Mouse (Mus musculus): ENCODE measurements around the gene Gm20388.
A peak's percentile ranks its signal among the peaks of the same experiment; 100 is the strongest.

Gene Gm20388

DNA sequence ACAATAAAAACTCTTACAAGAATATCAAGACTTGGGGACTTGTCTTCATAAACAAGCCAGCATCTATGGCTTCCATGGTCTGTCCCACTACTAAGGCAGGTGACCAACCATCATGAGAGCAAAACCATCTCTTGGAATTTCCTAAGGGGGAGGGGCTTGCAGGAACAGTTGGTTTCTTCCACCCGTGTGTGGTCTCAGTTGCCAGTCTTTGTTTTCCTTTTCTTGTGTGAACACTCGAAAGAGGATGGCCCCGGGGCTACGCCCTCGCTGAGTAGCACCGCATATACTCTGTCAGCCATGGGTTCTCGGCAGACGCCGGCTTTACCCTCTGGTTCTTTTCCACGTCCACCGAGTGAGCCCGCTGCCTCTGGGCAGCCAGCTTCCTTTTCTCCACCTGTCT lies 3931.4 kb downstream of the Gm20388 start:
- no peak for DNase-seq (ENCODE audit: low spot score)

DNA sequence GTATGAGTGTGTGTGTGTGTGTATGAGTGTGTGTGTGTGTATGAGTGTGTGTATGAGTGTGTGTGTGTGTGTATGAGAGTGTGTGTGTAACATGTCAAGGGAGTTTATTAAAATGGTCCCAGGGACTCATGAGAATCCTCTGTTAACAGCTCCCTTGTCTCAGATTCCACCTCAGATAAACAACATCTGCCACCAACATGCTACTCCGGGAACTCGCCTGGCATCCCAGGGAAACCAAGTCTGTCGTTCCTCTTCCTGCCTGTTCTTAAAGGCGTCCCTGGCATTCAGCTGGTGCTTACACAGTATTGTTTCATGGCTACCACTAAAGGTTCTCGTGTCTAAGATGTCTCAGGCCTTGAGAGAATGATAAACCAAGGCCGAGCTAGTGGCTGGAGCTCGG lies 3933.7 kb downstream of the Gm20388 start:
- DNase-seq (ENCODE audit: low spot score), result no peak

- DNase-seq (ENCODE audit: low spot score), result no peak
These were observed 3934.5 kb downstream of the Gm20388 start for GRCm38 (mm10) chr8:123845114-123845513.

GRCm38 (mm10) chr8:123845991-123846390 lies 3935.3 kb downstream of the Gm20388 start:
- DNase-seq (ENCODE audit: low spot score), result no peak

DNA sequence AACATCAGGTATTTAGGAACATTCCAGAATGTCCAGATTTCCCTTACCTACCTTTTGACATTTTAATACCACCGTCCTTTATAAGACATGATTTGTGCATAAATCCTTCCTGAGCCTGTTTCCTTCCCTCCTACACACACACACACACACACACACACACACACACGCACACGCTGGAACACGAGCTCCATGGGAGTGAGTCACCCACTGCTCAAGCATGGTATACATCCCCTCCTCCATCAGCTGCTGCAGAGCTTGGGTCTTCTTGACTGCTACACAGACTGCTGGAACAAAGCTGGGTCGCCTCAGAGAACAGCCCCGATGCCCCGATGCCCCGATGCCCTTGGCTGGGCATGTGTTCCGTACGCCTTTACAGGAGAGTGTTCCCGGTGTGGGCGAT lies 3935.9 kb downstream of the Gm20388 start:
- no peak for DNase-seq (ENCODE audit: low spot score)

- DNase-seq (ENCODE audit: low spot score), result no peak
These were observed 3936.9 kb downstream of the Gm20388 start for GRCm38 (mm10) chr8:123847546-123847945.

DNA sequence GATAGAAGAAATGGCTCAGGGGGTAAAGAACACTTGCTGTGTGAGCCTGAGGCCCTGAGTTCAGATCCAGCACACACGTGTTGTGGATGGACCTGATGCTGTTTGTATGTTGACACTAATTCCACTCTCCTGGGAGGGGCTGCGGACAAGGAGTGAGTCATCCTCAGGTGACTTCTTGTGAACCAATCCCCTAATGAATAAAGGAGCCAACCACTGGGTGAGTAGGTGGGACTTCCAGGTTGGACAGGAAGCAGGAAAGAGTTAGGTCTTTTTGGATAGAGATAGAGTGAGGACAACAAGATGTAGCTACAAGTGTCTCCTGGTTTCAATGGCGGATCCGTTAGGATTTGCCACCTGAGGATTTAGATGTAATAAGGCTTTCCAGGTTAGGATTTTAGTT lies 3938.7 kb downstream of the Gm20388 start:
- no peak for DNase-seq (ENCODE audit: low spot score)

GRCm38 (mm10) chr8:123851590-123851989 lies 3940.9 kb downstream of the Gm20388 start:
- DNase-seq (ENCODE audit: low spot score), result no peak

DNA sequence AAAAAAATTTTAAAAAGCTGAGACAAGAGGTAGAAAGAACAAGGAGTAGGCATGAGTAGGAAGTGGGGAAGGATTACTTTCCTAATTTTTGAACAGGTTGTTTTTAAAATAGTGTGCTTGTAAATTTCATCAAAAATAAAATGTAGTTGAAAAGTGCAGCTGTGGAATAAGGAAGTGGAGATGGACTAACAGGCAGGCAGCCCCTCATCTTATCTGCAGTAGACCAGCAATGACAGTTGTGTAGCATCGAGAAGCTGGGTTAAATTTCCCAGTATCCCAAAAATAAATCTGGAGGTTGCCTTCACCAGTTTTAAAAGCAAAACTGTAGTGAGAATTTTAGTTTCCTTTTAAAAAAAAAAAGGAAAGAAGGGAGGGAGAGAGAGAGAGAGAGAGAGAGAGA lies 3943.6 kb downstream of the Gm20388 start:
- no peak for DNase-seq (ENCODE audit: low spot score)

GRCm38 (mm10) chr8:123854733-123855475 lies 3944.3 kb downstream of the Gm20388 start:
- no peak for DNase-seq (ENCODE audit: low spot score)

GRCm38 (mm10) chr8:123857361-123857760 lies 3946.7 kb downstream of the Gm20388 start:
- DNase-seq (ENCODE audit: low spot score), result no peak

DNA sequence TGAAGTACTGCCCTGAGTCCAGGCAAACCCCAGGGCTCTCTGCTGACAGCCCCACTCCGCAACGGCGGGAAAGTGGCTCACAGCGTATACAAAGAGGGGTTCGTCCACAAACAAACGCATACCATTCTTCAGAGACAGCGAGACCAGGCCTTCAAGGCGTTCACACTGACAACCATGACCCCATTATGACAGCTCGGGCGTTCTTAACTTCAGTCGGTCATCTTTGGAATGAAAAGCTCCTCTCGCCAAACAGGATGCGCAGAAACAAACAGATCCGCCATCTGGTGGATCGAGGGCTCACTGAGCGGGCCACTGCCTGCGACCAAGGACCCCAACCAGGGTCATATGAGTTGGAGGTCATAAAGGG lies 3947.9 kb downstream of the Gm20388 start:
- DNase-seq (ENCODE audit: low spot score), result peak; percentile 61

GRCm38 (mm10) chr8:123858941-123859647 lies 3948.5 kb downstream of the Gm20388 start:
- peak; percentile 92 for DNase-seq (ENCODE audit: low spot score)

- no peak for DNase-seq (ENCODE audit: low spot score)
These were observed 3949.1 kb downstream of the Gm20388 start, which contains the start of gene Ccsap for GRCm38 (mm10) chr8:123859648-123860259. TSS of gene Ccsap (minus strand) at chr8:123860209.

- no peak for DNase-seq (ENCODE audit: low spot score)
These were observed 3949.7 kb downstream of the Gm20388 start for GRCm38 (mm10) chr8:123860386-123860785.

- DNase-seq (ENCODE audit: low spot score), result no peak
These were observed 3955.1 kb downstream of the Gm20388 start for GRCm38 (mm10) chr8:123865786-123866185.

DNA sequence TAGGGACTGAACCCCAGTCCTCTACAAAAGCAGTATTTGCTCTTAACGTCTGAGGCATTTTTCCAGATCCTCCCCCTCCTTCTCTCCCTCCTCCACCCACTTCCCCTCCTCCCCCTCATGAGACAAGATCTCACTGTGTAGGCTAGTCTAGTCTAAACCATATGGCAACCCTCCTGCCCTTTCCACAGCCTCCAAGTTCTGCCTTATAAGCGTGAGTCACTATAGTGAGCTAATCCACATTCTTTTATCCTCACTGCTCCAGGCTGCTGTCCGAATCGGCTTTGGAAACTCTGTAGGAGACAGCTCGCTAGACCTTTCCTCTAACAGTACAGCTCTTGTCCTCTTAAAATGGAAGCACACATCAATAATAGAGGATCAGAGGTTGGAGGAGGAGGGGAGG lies 3956.3 kb downstream of the Gm20388 start:
- DNase-seq (ENCODE audit: low spot score), result no peak

GRCm38 (mm10) chr8:123872048-123872447 lies 3961.4 kb downstream of the Gm20388 start:
- DNase-seq (ENCODE audit: low spot score), result no peak

- no peak for DNase-seq (ENCODE audit: low spot score)
These were observed 3962.7 kb downstream of the Gm20388 start for GRCm38 (mm10) chr8:123873364-123873763.

DNA sequence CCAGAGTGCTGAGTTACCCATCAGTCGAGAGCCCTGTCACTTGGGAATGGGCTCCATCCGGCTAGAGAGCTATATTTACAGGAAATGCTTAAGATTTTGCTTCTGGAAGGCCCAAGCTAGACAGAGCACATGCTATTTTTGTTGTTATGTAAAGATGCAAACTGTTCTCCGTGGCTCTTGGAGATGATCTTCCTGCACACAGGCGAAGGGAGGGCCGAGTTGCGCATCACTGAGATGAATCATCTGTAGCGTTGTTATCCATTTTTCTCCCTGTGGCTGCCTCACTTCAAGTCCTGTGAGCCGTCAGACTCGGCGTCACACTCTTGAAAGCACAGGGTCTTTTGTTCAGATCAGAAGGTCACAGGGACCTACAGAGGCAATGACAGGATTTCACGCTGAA lies 3963.7 kb downstream of the Gm20388 start:
- DNase-seq (ENCODE audit: low spot score), result no peak

DNA sequence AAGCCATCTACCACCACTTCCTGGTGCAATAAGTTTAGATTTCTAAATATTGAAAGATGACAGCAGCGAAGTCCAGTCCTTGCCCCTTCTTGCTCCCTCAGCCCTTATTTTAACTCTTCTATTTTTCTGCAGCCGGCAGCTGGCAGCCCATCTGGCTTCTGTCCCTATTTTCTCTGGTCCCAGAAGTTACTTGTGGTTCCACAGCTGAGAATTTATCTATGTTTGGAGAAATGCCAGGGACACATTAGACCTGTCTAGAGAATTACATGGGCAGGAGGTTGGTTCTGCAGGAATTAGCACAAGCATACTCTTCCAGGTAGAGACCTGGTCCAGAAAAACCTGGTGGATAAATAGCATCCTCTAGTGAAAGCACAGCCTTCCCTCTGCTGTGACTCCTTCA lies 3967.2 kb downstream of the Gm20388 start:
- DNase-seq (ENCODE audit: low spot score), result no peak

GRCm38 (mm10) chr8:123880271-123880670 lies 3969.6 kb downstream of the Gm20388 start:
- DNase-seq (ENCODE audit: low spot score), result no peak

DNA sequence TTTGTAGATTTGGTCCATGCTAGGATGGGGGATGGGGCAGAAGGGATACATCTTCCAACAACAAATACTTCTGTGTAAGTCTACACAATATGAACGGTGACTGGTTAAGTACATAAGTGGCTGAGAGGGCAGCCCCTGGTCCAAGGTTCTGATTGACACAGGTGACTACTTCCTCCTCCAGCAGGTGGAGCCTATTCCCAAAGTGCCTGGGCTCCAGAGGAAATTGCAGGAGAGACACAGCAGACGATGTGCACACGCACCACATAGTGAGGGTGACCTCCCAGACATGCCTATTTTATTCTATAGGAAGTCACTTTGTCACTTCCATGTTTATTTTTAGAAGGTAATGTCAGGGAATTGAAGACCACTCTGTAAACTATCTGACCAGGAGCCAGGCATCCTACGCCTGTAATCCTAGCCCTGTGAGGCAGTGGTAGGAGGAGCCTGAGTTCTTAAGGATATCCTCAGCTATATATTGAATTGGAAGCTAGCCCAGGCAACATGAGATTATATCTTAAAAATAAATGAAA lies 3970.2 kb downstream of the Gm20388 start:
- no peak for DNase-seq (ENCODE audit: low spot score)

All from retina, embryonic 14.5 days (tissue).